Mouse (Mus musculus): ENCODE results near the gene Mia.
A peak's percentile ranks its signal among the peaks of the same experiment; 100 is the strongest.

The Mia gene

GRCm38 (mm10) chr7:27184964-27185363 is 4.0 kb upstream of the Mia start:
- DNase-seq = peak in 1 of 2 experiments; percentile 72

GRCm38 (mm10) chr7:27182498-27182897 is 1.5 kb upstream of the Mia start:
- DNase-seq = peak in 1 of 2 experiments; percentile 40

GRCm38 (mm10) chr7:27180036-27180435 is 921 bp downstream of the Mia start:
- DNase-seq = peak; percentile 73 to 76

DNA sequence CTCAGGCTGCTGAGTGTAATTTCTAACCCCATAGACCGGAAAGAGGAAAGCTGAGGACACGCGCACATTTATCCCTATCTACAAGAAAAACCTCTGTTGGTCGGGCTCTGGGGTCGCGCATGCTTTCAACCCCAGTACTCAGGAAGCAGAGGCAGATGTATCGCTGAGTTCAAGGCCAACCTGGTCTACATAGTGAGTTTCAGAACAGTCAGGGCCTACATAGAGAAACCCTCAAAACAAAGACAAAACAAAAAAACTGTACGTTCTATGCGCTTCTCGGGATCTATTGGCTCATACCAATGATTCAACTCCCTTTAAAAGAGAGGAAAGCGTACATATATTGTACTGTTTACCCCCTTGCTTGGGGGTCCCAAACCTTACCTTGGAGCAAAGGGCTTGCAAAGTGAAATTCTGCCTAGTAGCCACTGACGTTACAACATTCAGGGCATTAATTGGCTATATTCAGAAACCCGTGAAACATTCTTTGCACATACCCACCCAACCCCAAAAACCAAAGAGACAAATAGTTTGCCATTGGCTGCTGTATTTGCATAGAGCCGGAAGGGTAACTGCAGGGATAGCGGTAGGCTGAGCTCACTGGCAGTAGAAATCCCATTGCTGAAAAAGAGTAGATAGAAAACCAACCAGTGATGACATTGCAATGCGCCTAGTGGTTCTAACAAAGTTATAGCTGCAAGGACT is 1.6 kb downstream of the Mia start:
- DNase-seq = no peak

DNA sequence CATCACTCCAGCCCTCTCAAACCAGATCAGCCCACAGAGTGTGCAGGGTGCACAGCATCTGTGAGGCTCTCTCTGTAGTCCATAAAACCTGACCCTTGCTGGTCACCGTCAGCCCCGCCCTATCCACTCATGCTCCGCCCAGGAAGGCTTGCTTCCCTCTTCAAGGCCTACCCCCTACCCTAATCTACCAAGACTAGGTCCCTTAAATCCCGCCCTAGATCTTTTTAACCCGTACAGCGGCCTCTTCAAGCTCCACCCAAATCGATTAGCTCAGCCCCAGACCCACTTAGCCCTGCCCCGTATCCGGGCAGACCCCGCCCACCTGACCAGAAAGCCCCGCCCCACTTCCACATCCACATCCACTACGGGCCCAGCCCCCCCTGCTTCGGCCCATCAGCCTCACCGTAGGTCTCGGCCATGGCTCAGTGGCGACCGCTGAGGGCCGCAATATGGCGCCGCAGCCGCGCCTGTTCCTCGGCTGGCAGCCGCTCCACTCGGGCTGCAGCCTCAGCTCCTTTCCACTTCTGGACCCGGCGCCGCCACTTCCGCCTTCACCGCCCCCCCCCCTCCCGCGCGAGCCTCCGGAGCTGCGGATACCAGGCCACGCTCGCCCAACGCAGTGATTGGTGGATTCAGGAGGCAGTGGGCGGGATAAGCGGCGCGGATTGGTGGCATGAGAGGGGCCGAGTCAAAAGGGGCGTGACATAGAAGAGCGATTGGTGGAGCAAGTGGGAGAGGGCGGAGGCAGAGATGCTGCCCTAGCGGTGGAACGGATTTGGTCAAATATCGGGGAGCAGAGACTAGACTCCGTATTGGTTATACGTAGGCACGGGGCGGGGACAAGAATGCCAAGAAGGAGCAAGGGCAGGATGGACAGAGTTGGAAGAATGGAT is 2.4 kb downstream of the Mia start, which contains the start of gene Rab4b:
TSS of gene Rab4b (minus strand) at position 573 of the 893 bp plus-strand sequence.
- DNase-seq = peak; percentile 99 to 100

GRCm38 (mm10) chr7:27177942-27178323 is 3.0 kb downstream of the Mia start:
- DNase-seq = no peak

- DNase-seq = no peak
Measured at GRCm38 (mm10) chr7:27174896-27175295, 6.1 kb downstream of the Mia start.

GRCm38 (mm10) chr7:27174496-27174895 is 6.5 kb downstream of the Mia start:
- DNase-seq = no peak

GRCm38 (mm10) chr7:27170981-27171380 is 10.0 kb downstream of the Mia start:
- no peak for DNase-seq

GRCm38 (mm10) chr7:27168371-27168770 is 12.6 kb downstream of the Mia start:
- DNase-seq = no peak

DNA sequence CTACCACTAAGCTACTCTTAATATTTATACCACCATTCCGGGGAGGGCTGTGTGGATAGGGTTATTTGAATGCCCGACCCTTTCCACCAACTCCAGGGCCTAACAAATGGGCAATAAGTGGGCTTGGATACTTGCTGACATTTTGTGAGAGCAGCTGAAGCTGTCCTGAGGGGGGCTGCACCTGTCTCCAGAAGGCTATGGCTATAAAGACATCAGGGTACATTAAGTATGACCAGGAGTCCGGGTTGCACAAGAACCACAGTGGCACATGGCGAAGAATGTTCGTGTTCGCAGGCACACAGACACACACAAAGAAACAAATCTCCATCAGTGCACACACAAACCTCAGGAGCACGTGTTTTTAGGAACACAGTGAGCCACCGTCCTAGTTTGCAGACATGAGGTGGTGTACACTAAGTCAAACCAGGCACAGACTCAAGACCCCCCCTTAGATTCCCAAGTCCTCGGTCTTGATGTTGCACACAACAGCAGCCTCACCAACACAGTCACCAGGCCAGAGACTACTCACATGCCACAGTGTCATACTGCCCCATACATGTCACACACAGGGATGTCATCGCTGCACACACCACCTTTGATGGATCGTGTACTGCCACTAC is 13.4 kb downstream of the Mia start:
- no peak for DNase-seq

DNA sequence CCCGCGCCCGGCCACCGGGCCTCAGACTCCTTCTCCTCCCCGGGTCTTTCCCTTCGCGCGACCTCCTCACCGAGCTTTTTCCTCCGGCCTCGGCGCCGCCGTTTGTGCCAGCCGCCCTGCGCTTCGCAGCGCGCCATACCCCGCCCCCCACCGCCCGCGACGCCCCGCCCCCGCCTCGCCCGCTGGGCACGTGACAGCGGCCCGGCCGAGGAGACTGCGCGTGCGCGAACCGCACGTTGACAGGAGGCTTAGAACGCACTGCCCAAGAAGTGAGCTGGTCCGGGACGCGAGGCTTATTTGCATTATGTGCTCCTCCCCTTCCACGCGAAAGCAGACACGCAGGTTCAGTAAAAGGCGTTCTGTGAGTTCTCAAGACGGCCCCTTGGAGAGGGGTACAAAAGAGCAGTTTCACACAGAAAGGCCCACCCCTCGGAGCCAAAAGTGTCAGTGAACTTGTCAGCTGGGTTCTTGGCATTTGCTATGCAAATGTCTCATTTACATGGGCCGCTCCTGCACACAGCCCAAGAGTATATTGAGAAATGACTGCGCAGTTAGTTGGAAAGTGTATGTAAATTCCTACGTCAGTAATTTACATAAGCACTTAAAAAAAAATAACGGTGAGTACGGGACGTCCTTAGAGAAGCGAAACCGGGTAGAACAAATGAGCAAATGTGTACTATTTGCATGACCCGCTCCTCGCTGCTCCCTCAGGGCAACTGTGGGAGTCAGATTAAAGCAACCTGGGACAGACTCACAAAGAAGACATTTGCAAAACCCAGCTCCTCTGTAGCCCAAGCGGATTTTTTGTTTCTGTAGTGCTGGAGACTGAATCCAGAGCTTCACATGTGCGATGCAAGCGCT is 14.1 kb downstream of the Mia start, which contains the start of gene Egln2:
TSS of gene Egln2 (minus strand) at position 189 of the 861 bp plus-strand sequence.
- DNase-seq = peak; percentile 98

- peak; percentile 87 to 89 for DNase-seq
Measured at GRCm38 (mm10) chr7:27166229-27166613, 14.7 kb downstream of the Mia start.

GRCm38 (mm10) chr7:27165696-27166095 is 15.3 kb downstream of the Mia start:
- no peak for DNase-seq

GRCm38 (mm10) chr7:27165007-27165655 is 15.8 kb downstream of the Mia start:
- DNase-seq = peak; percentile 80 to 83

DNA sequence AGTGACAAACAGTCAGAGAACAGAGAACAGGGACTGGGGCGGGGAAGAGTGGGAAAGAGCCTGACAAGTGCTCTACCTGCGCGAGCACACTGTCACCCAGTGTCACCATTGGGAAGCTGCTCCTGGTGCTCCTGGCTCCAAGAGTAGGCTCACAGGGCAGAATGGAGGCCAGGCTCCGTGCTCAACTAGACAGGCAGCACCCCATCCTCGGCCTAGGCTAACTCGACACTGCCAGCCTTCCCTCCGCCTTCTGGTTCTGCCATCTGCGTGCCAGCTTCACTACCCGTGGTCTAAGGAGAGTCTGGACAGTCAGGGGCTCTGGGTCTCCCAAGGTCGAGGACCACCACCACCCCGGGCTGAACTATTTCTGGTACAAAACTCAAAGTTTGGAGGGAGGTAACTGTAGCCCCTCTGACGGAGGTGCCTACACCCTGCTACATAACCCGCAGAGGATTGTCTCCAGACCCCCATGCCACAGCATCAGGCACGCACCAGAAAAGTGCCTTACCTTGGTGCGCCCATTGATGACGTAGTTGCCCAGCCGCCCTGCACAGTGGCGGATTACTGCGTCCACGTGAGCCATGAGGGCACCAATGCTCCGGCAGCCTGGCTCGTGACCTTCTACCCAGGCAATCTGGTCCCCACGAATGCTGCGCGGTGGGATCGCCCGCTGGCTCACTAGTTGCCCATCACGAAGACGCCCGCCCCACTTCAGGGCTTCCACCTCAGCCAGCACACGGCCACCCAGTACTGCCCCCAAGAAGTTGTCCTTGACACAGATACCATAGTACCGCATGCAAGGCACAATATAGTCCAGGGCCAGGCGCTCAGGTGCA is 16.6 kb downstream of the Mia start:
- DNase-seq = peak; percentile 56 to 66

DNA sequence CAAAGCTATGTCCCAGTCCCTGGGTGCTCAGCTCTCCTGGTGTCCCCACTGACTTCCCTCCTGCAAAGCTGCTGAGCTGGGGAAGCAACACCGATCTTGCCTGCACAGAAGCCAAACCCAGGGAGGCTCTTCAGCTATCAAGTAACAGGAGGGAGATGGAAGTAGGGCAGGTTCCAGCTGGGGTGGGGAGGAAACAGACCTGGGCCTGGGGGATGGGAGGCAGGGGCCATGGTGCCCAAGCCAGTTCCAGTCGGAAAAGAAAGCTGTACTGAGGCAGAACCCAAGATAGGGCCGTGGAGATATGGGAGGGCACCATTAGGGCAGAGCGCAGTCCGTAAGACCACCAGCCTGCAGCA is 17.5 kb downstream of the Mia start:
- peak; percentile 36 to 48 for DNase-seq

- DNase-seq = peak in 1 of 2 experiments; percentile 9
Measured at GRCm38 (mm10) chr7:27162780-27163449, 18.0 kb downstream of the Mia start.

DNA sequence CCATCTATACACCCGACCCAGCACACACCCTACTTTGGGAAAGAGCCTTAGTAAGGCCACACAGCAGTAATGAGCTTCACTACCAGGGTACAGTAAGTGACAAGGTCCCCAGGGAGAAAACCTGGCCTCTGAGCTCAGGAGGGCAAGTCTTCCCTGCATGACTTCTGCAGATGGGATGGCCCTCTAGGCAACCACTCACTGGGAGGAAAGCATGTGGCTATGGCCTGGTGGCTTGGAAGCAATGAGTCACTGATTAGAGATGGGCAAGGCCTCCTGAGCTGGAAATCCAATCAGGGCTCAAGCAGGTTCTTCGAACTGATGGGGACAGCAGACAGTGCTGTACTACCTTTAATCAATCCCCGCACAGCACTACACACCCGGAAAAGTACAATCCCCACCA is 19.2 kb downstream of the Mia start:
- DNase-seq = peak in 1 of 2 experiments; percentile 12

GRCm38 (mm10) chr7:27160921-27161320 is 20.0 kb downstream of the Mia start:
- no peak for DNase-seq

Measured in cerebellum, postnatal 14 days (tissue).